Mouse (Mus musculus) heart, postnatal 36 days (tissue): ENCODE data around the gene Orc1. TPM values are rescaled to one million over a fixed set of nuclear protein-coding genes. Genes with fewer than 3 reads are reported as not detected.

ENCODE experiments used
- DNase-seq, 2 experiments: peaks; one replicate each; pipeline ENCODE4 v3.0.0; 2021 to 2022
- intact Hi-C: fragments of 180-260 bp; cut with DNase I; formaldehyde crosslinking; loops from one replicate; pipeline ENCODE4 v1.15.1; 2025
- total RNA-seq, 2 experiments: library from RNA; stranded (reverse); gene quantifications; 2 replicates each; pipeline ENCODE4 v1.2.3; 2021

The Orc1 gene
- total RNA-seq: under 1 TPM in 1 of 2 experiments, not detected in 1; 0.19 TPM

DNA sequence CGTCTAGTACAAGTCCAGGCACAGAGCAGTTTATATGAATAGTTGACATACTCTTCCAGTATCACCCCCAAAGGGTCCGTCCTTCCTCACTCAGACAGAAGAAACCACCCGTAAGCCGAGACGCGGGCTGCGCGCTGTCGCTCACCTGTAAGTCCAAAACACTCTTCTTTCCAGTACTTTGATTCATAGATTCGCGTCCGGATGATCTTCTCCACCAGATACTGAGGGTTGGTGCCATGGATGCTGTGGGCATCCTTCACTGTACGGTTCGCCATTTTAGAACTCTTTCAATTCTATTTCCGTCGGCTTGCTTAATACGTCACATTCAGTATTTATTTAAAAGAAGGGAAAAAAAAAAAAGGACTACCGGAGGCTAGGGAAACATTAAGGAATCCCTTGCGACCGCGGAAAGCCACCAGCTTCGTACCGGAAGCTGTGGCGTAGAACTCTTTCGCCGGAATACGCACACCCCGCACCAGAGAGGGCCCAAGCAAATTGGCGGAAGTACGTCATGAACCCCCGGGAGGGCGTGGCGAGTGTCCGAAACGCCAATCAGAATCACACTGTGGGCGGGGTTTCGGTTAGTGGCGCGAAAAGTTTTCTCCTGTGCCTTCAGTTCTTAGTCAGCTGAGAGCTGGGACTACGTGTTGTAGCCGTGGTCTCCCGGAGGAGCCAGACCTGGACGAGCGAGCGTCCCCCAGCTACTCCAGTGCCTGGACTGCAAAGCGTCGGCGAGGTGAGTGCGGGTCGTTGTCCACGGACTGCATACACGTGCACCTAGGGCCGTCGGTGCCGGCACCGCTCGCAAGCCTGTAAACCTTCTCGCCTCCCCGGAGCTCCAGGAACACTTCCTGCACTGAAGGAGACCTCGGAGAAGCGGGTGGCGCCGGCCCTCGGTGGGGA lies at the start of gene Orc1, which contains the start of gene Prpf38a:
TSS of gene Orc1 (plus strand) at position 584 of the 903 bp plus-strand sequence.
TSS of gene Prpf38a (minus strand) at position 497 of the 903 bp plus-strand sequence.
- peak; percentile 96 to 98 for DNase-seq
- intact Hi-C loops: loop anchor here (2.0 to 5.0 kb wide), 2 partner anchors 42 to 242 kb away; no protein-coding TSS in a partner anchor

- intact Hi-C loops: no loop called here
- no peak for DNase-seq
These were observed 39.5 kb upstream of the Orc1 start for GRCm38 (mm10) chr4:108539701-108540100.

GRCm38 (mm10) chr4:108565026-108565425 lies 14.2 kb upstream of the Orc1 start:
- intact Hi-C loops: no loop called here

GRCm38 (mm10) chr4:108572644-108573043 lies 6.6 kb upstream of the Orc1 start:
- intact Hi-C loops: no loop called here

More at GRCm38 (mm10) chr4:108565026-108565425, 14.2 kb upstream of the Orc1 start:
- DNase-seq: no peak

GRCm38 (mm10) chr4:108579743-108580411 lies 654 bp downstream of the Orc1 start:
- intact Hi-C loops: loop anchor here (2.0 to 5.0 kb wide), 2 partner anchors 41 to 243 kb away; no protein-coding TSS in a partner anchor
- DNase-seq: no peak

More at GRCm38 (mm10) chr4:108572644-108573043, 6.6 kb upstream of the Orc1 start:
- DNase-seq: no peak

GRCm38 (mm10) chr4:108593376-108593775 lies 14.2 kb downstream of the Orc1 start:
- intact Hi-C loops: no loop called here
- no peak for DNase-seq

- intact Hi-C loops: no loop called here
- no peak for DNase-seq
These were observed 16.6 kb downstream of the Orc1 start for GRCm38 (mm10) chr4:108595785-108596184.

- DNase-seq: no peak
- intact Hi-C loops: no loop called here
These were observed 19.1 kb downstream of the Orc1 start for GRCm38 (mm10) chr4:108598306-108598705.

GRCm38 (mm10) chr4:108601870-108602269 lies 22.6 kb downstream of the Orc1 start:
- no peak for DNase-seq
- intact Hi-C loops: no loop called here

DNA sequence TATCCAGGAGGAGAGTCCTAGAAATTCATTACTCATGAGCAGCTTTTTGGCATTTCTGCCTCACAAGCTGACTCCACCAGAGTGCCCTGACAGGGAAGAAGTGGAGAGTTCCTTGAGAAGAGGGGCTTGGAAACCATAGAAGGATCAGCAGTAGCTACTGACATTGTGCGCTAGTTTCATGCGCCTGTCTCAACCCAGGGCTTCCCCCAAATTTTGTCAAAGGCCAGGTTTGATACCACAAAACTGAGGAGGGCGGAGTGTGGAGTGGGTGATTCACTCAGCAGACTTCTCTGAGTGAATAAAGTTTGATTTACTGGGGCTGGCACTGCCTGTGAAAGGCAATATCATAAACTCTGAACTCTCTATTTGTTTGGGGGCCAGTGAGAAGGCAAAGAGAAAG lies 29.4 kb downstream of the Orc1 start:
- intact Hi-C loops: no loop called here
- no peak for DNase-seq

GRCm38 (mm10) chr4:108610935-108611334 lies 31.7 kb downstream of the Orc1 start:
- intact Hi-C loops: no loop called here
- DNase-seq: no peak

GRCm38 (mm10) chr4:108618586-108618985 lies 39.4 kb downstream of the Orc1 start:
- DNase-seq: no peak
- intact Hi-C loops: no loop called here

GRCm38 (mm10) chr4:108619165-108619564 lies 39.9 kb downstream of the Orc1 start:
- no peak for DNase-seq
- intact Hi-C loops: no loop called here

DNA sequence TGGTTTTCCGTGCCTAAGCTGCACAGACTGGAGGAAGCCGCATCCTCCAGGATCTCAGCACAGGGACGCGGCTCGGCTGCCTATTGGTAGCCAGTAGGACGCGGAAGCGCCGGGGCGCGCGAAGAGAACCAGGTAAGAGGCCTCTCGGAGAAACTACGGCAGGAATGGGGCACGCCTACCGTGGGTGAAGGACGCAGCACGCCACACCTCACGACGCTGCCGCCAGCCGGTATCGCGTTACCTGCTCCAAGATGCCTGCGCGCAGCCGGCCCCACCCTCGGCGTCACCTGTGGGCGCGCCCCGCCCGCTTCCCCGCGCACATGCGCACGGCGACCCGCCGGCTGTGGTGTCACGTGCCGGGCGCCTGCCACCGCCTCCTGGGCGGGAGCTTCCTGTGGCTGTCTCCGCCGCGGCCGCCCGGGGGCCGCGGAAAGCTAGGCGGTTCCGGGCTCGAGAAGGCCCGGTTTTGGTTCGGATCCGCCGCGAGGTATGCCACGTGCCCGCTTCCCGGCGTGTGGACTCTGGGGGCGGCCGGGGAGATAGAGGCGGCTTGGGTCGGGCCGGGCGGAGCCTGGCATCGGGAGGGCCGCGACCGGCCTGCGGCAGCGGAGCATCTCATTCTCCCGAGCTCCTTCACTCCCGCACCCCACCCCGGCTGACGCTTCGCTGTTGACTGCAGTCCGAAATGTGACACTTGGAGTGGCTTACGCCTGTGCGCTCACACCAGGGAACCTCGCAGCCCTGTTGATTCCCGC lies 40.5 kb downstream of the Orc1 start, which contains the start of gene Cc2d1b:
TSS of gene Cc2d1b (plus strand) at position 354 of the 755 bp plus-strand sequence.
- intact Hi-C loops: loop anchor here (2.0 to 5.0 kb wide), 2 partner anchors 41 to 292 kb away; partner anchors contain the start of genes Coa7, Orc1 and Prpf38a
- peak; percentile 85 to 89 for DNase-seq

- no peak for DNase-seq
- intact Hi-C loops: loop anchor here (2.0 to 5.0 kb wide), 2 partner anchors 42 to 293 kb away; partner anchors contain the start of genes Coa7, Orc1 and Prpf38a
These were observed 41.3 kb downstream of the Orc1 start for GRCm38 (mm10) chr4:108620536-108620935.

DNA sequence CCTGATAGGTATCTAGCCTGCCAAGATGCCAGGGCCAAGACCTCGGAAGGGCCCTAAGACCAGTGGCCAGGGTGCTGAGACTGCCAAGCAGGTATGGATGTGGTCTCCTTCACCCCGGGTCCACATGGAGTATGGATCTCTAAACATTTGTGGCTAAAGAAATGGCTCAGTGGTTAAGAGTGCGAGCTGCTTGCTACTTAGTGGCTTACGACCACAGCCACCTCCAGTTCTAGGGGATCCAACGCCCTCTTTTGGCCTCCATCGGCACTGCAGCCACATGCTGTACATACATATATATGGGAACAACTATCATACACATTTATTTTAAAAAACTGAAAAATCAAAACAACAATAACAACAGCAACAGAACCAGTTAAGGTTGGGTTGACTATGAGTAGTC lies 42.3 kb downstream of the Orc1 start:
- DNase-seq: no peak
- intact Hi-C loops: loop anchor here (2.0 to 5.0 kb wide), 2 partner anchors 43 to 294 kb away; partner anchors contain the start of genes Coa7, Orc1 and Prpf38a

- intact Hi-C loops: no loop called here
These were observed 47.8 kb downstream of the Orc1 start for GRCm38 (mm10) chr4:108627066-108627465.

DNA sequence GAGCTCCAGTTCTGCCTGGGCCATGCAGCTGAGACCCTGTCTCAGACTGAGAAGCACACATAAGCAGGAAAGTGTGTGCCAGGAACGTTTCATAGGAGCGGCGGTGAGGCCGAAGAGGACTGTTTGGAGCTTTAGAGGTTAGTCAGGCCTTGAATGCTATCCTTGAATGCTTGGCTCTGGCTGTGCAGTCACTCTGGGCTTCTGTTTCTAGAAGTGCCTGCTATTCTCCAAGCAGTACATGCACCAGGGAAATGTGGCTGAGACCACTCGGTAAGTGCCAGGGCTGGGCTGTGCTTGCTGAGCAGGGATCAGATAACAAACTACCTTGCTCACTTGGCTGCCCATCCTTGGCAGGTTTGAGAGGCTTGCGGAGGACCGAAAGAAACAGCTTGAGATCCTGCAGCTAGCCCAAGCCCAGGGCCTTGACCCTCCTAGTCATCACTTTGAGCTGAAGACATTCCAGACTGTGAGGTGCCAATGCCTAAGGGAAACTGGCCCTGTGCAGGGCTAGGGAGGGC lies 50.2 kb downstream of the Orc1 start:
- intact Hi-C loops: no loop called here
- DNase-seq: no peak

More at GRCm38 (mm10) chr4:108627066-108627465, 47.8 kb downstream of the Orc1 start:
- no peak for DNase-seq

DNA sequence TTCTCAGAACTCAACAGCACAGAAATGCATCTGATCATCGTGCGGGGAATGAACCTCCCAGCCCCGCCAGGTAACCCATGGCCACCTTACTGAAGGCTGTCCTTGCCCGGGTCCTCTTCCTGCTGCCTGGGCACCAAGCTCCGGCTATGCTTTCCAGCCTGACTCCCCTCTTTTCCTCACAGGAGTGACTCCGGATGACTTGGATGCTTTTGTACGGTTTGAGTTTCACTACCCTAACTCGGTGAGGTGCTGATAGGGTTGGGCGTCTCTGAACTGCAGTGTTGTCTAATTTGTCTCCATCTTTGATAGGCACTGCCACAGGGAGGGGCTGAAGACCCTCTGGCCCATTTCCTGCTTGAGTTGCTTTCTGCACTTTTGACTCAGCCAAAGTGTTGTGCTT lies 50.9 kb downstream of the Orc1 start:
- intact Hi-C loops: no loop called here
- no peak for DNase-seq

DNA sequence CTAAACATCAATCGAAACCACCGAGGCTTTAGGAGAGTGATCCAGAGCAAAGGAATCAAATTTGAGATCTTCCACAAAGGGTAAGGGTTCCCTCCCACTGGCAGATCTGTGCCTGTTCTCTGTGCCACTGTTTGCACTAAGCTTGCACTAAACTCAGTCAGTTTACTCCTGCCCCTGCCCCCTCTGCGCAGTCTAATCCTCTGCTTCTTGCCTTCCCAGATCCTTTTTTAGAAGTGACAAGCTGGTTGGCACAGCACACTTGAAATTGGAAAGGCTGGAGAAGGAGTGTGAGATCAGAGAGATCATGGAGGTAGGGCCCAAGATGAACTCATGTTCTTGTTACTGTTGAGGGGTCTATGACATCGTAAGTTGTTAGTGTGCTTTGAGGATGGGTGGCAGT lies 52.4 kb downstream of the Orc1 start:
- DNase-seq: no peak
- intact Hi-C loops: no loop called here
